Mouse (Mus musculus) midbrain, embryonic 15.5 days (tissue): ENCODE data around the gene Ktn1. TPM values are rescaled to one million over a fixed set of nuclear protein-coding genes. Genes with fewer than 3 reads are reported as not detected.

Source experiments
- ATAC-seq: fragments of 200-750 bp; cut with Nextera tagmentation; replicated peaks from 2 replicates; pipeline ENCODE4 v1.8.0; 2017; ENCODE audit warnings: moderate TSS enrichment
- H3K27ac ChIP-seq: fragments of 300-500 bp; sonication (generic); 2 replicates; pipeline ENCODE4 v1.5.1; 2015; ENCODE audit warnings: mild to moderate bottlenecking, inconsistent platforms
- H3K27me3 ChIP-seq: fragments of 300-500 bp; sonication (generic); replicated peaks from 2 replicates; pipeline ENCODE4 v1.6.1; 2015; ENCODE audit warnings: inconsistent platforms
- H3K36me3 ChIP-seq: fragments of 300-500 bp; sonication (generic); replicated peaks from 2 replicates; pipeline ENCODE4 v1.6.1; 2015; ENCODE audit warnings: inconsistent platforms
- H3K4me1 ChIP-seq: fragments of 300-500 bp; sonication (generic); 2 replicates; pipeline ENCODE4 v1.6.1; 2015; ENCODE audit warnings: inconsistent platforms
- H3K4me2 ChIP-seq: fragments of 300-500 bp; sonication (generic); 2 replicates; pipeline ENCODE4 v1.6.1; 2015; ENCODE audit warnings: inconsistent platforms, mild to moderate bottlenecking, moderate library complexity
- H3K4me3 ChIP-seq: fragments of 300-500 bp; sonication (generic); 2 replicates; pipeline ENCODE4 v1.5.1; 2015; ENCODE audit warnings: mild to moderate bottlenecking, inconsistent platforms
- H3K9ac ChIP-seq: fragments of 300-500 bp; sonication (generic); 2 replicates; pipeline ENCODE4 v1.6.1; 2015; ENCODE audit warnings: mild to moderate bottlenecking, inconsistent platforms
- H3K9me3 ChIP-seq: fragments of 300-500 bp; sonication (generic); 2 replicates; pipeline ENCODE4 v1.6.1; 2016; ENCODE audit warnings: inconsistent platforms
- WGBS: fragments of 180-500 bp; shearing (Covaris S2); methylation state at CpG from one replicate; pipeline ENCODE4 v1.1.7; 2015; ENCODE audit warnings: mixed read lengths; 5-methylcytosine and 5-hydroxymethylcytosine counted together
- polyA plus RNA-seq: library from polyadenylated mRNA; unstranded; fragments of >200 nt; fragmentation: Nextera tagmentation; extraction: Ambion mirVana; gene quantifications from 2 replicates; pipeline ENCODE4 v1.2.1, GENCODE M21; 2015

The Ktn1 gene
- polyA plus RNA-seq, 1 experiment from 2014 or later = 65.8 TPM

GRCm38 (mm10) chr14:47682886-47683285 lies 34.6 kb downstream of the Ktn1 start:
- ATAC-seq = no peak
- Histone ChIP-seq H3K27me3 (no peaks in the 10 kb centered on the region), H3K9ac (no peak overlapping the region), H3K4me1 (no peaks in the 10 kb centered on the region), H3K27ac (no peak overlapping the region), H3K36me3 (peaks cover 41% of the 10 kb centered on the region), H3K9me3 (no peaks in the 10 kb centered on the region), H3K4me3 (no peak overlapping the region), H3K4me2 (no peak overlapping the region)
- 96% methylated on average over 10 of the region's 10 CpGs for WGBS

- Histone ChIP-seq H3K9ac (no peak overlapping the region), H3K4me3 (no peak overlapping the region), H3K9me3 (no peaks in the 10 kb centered on the region), H3K4me1 (no peaks in the 10 kb centered on the region), H3K27me3 (no peaks in the 10 kb centered on the region), H3K4me2 (no peak overlapping the region), H3K36me3 (peaks cover 36% of the 10 kb centered on the region), H3K27ac (no peak overlapping the region)
- ATAC-seq = no peak
- WGBS = 91% methylated on average over 5 of the region's 5 CpGs
These were observed 36.3 kb downstream of the Ktn1 start for GRCm38 (mm10) chr14:47684579-47684978.

DNA sequence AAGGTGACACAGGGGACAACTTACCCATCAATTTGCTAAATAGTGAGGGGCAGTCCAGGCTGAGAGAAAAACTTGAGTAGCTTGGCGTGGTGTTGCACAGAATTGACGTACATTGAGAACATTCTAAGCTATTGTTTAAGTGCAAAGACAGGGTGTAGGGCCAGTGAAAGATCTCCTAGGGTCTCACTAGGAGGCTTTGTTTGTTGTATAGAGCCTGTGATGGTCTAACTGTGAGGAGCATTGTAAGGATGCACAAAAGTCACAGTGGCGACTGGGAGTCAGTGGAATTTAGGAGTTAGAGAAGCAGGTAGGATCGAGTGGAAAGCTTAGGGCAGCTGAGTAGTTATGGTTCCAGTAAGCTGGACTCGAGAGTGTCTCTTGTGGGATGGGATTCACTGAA lies 50.9 kb downstream of the Ktn1 start:
- Histone ChIP-seq H3K9me3 (no peaks in the 10 kb centered on the region), H3K9ac (no peak overlapping the region), H3K36me3 (peaks cover 24% of the 10 kb centered on the region; the same call in 1 of the 2 replicates), H3K27me3 (no peaks in the 10 kb centered on the region), H3K4me1 (no peaks in the 10 kb centered on the region), H3K27ac (no peak overlapping the region), H3K4me2 (no peak overlapping the region), H3K4me3 (no peak overlapping the region)
- no peak for ATAC-seq
- WGBS = 64% methylated on average over 5 of the region's 5 CpGs

- peaks cover 31% of the 10 kb centered on the region; the same call in 1 of the 2 replicates for H3K36me3 ChIP-seq
- no peak overlapping the region for H3K4me2 ChIP-seq
- no peaks in the 10 kb centered on the region for H3K27me3 ChIP-seq
- ATAC-seq = no peak
- no peaks in the 10 kb centered on the region for H3K4me1 ChIP-seq
- no peaks in the 10 kb centered on the region for H3K9me3 ChIP-seq
- no peak overlapping the region for H3K27ac ChIP-seq
- no peak overlapping the region for H3K9ac ChIP-seq
- WGBS = 90% methylated on average over 3 of the region's 3 CpGs
- H3K4me3 ChIP-seq = no peak overlapping the region
These were observed 61.3 kb downstream of the Ktn1 start for GRCm38 (mm10) chr14:47709546-47709945.

- Histone ChIP-seq H3K4me3 (no peak overlapping the region), H3K4me2 (no peak overlapping the region), H3K27ac (no peak overlapping the region), H3K4me1 (no peaks in the 10 kb centered on the region), H3K27me3 (no peaks in the 10 kb centered on the region), H3K9me3 (no peaks in the 10 kb centered on the region), H3K9ac (no peak overlapping the region), H3K36me3 (peaks cover 9% of the 10 kb centered on the region; the same call in 1 of the 2 replicates)
- whole genome bisulfite sequencing = 78% methylated on average over 3 of the region's 3 CpGs
- no peak for ATAC-seq
These were observed 67.5 kb downstream of the Ktn1 start for GRCm38 (mm10) chr14:47715771-47716170.

DNA sequence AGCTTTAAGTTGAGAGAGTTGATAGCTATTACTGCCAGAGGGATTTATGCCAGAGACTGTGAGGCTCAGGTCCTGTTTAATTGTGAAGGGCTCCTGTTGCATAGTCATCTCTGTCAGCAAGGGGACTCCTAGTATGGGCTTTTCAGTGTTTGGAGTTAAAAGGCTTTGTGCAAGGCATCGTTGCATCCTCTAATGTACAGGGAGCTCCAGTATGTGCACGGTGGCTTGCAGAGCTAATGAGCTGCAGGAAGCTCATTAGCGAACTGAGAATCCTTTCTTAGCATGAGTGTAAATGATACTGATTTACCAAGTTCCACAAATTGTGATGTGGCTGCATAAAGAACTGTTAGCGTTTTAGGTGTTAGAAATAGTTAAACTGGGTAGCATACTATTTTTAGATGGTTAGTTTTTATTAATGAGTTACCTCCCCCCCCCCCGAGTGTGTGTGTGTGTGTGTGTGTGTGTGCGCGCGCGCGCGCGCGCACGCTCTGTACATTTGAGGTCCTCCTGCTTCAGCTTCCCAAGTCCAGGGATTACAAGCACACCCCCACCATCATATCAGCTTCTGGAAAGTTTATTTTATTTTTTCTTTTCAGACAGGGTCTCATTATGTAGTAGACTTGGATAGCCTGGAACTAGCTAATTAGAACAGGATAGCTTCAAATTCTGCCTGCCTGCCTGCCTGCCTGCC lies 69.8 kb downstream of the Ktn1 start:
- Histone ChIP-seq H3K27me3 (no peaks in the 10 kb centered on the region), H3K36me3 (peaks cover 8% of the 10 kb centered on the region; the same call in 1 of the 2 replicates), H3K4me3 (no peak overlapping the region), H3K27ac (no peak overlapping the region), H3K9ac (no peak overlapping the region), H3K4me1 (no peaks in the 10 kb centered on the region), H3K4me2 (no peak overlapping the region), H3K9me3 (no peaks in the 10 kb centered on the region)
- WGBS = 86% methylated on average over 14 of the region's 14 CpGs
- ATAC-seq = no peak

GRCm38 (mm10) chr14:47720023-47720422 lies 71.8 kb downstream of the Ktn1 start:
- no peaks in the 10 kb centered on the region for H3K27me3 ChIP-seq
- H3K4me3 ChIP-seq = no peak overlapping the region
- H3K4me2 ChIP-seq = no peak overlapping the region
- no peak overlapping the region for H3K27ac ChIP-seq
- no peak for ATAC-seq
- H3K4me1 ChIP-seq = no peaks in the 10 kb centered on the region
- WGBS = 92% methylated on average over 4 of the region's 4 CpGs
- H3K9me3 ChIP-seq = no peaks in the 10 kb centered on the region
- peaks cover 16% of the 10 kb centered on the region; the same call in 1 of the 2 replicates for H3K36me3 ChIP-seq
- H3K9ac ChIP-seq = no peak overlapping the region

DNA sequence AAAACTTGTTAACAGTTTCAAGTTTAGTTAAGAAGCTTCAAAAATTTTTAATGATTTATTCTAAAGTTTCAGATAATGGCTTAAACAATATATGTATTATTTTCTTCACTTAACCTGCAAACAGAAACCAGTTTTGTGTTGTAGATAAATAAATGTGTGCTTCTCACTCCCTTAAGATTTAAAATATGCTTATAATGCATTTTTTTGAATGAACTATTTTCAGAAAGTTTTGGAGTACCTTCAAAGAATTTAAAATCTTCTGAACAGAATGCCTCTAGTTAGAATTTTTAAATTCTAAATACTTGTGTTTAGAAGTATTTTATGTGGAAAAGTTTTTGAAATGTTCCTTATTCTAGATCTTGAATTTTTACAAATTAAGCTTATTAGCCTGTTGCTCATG lies 74.8 kb downstream of the Ktn1 start:
- Histone ChIP-seq H3K9ac (no peak overlapping the region), H3K27me3 (no peaks in the 10 kb centered on the region), H3K4me3 (no peak overlapping the region), H3K36me3 (peaks cover 27% of the 10 kb centered on the region; the same call in 1 of the 2 replicates), H3K9me3 (no peaks in the 10 kb centered on the region), H3K27ac (no peak overlapping the region), H3K4me1 (no peaks in the 10 kb centered on the region), H3K4me2 (no peak overlapping the region)
- no peak for ATAC-seq

GRCm38 (mm10) chr14:47728594-47728993 lies 80.3 kb downstream of the Ktn1 start:
- Histone ChIP-seq H3K4me2 (no peak overlapping the region), H3K4me3 (no peak overlapping the region), H3K36me3 (peaks cover 64% of the 10 kb centered on the region), H3K27me3 (no peaks in the 10 kb centered on the region), H3K9me3 (no peaks in the 10 kb centered on the region), H3K9ac (no peak overlapping the region), H3K27ac (no peak overlapping the region), H3K4me1 (no peaks in the 10 kb centered on the region)
- WGBS = 100% methylated on average over 1 of the region's 1 CpGs
- ATAC-seq = no peak

GRCm38 (mm10) chr14:47735354-47735753 lies 87.1 kb downstream of the Ktn1 start:
- no peak overlapping the region for H3K27ac ChIP-seq
- peaks cover 46% of the 10 kb centered on the region for H3K36me3 ChIP-seq
- H3K9ac ChIP-seq = no peak overlapping the region
- H3K27me3 ChIP-seq = no peaks in the 10 kb centered on the region
- H3K4me1 ChIP-seq = no peaks in the 10 kb centered on the region
- ATAC-seq = no peak
- no peaks in the 10 kb centered on the region for H3K9me3 ChIP-seq
- WGBS = 94% methylated on average over 12 of the region's 12 CpGs
- no peak overlapping the region for H3K4me3 ChIP-seq
- no peak overlapping the region for H3K4me2 ChIP-seq

GRCm38 (mm10) chr14:47736471-47736870 lies 88.2 kb downstream of the Ktn1 start:
- 90% methylated on average over 8 of the region's 8 CpGs for WGBS
- Histone ChIP-seq H3K27ac (no peak overlapping the region), H3K4me2 (no peak overlapping the region), H3K36me3 (peaks cover 40% of the 10 kb centered on the region), H3K27me3 (no peaks in the 10 kb centered on the region), H3K9me3 (no peaks in the 10 kb centered on the region), H3K4me1 (no peaks in the 10 kb centered on the region), H3K9ac (no peak overlapping the region), H3K4me3 (no peak overlapping the region)
- ATAC-seq = no peak

GRCm38 (mm10) chr14:47740316-47740996 lies 92.2 kb downstream of the Ktn1 start:
- Histone ChIP-seq H3K36me3 (peaks cover 14% of the 10 kb centered on the region; the same call in 1 of the 2 replicates), H3K4me3 (no peak overlapping the region), H3K9ac (no peak overlapping the region), H3K9me3 (no peaks in the 10 kb centered on the region), H3K4me2 (no peak overlapping the region), H3K4me1 (no peaks in the 10 kb centered on the region), H3K27me3 (no peaks in the 10 kb centered on the region), H3K27ac (no peak overlapping the region)
- WGBS = 96% methylated on average over 5 of the region's 5 CpGs
- ATAC-seq = no peak

- no peaks in the 10 kb centered on the region for H3K9me3 ChIP-seq
- H3K27me3 ChIP-seq = no peaks in the 10 kb centered on the region
- no peaks in the 10 kb centered on the region for H3K4me1 ChIP-seq
- no peak overlapping the region for H3K4me3 ChIP-seq
- ATAC-seq = no peak
- H3K9ac ChIP-seq = no peak overlapping the region
- peaks cover 10% of the 10 kb centered on the region; the same call in 1 of the 2 replicates for H3K36me3 ChIP-seq
- 91% methylated on average over 2 of the region's 2 CpGs for WGBS
- H3K27ac ChIP-seq = no peak overlapping the region
- H3K4me2 ChIP-seq = no peak overlapping the region
These were observed 92.8 kb downstream of the Ktn1 start for GRCm38 (mm10) chr14:47741046-47741445.
